Mouse (Mus musculus): Measurements from ENCODE around the gene Traf6.
"Not testable (repeated sequence)": the region's sequence is repeated elsewhere in the genome, so short reads cannot be mapped to it uniquely, and the experiment has no call there.

Traf6 gene

GRCm38 (mm10) chr2:101693577-101694215, 15.5 kb downstream of the Traf6 start:
- DNase-seq (ENCODE audit: low read depth, low spot score): peak; percentile 30

- no peak for DNase-seq (ENCODE audit: low read depth, low spot score)
These were observed 17.4 kb downstream of the Traf6 start for GRCm38 (mm10) chr2:101695584-101695983.

- no peak for DNase-seq (ENCODE audit: low read depth, low spot score)
These were observed 21.1 kb downstream of the Traf6 start for GRCm38 (mm10) chr2:101699284-101699683.

GRCm38 (mm10) chr2:101705941-101706485, 27.8 kb downstream of the Traf6 start:
- DNase-seq (ENCODE audit: low read depth, low spot score): no peak

- no peak for DNase-seq (ENCODE audit: low read depth, low spot score)
These were observed 33.4 kb downstream of the Traf6 start for GRCm38 (mm10) chr2:101711608-101712007.

GRCm38 (mm10) chr2:101715650-101716323, 37.6 kb downstream of the Traf6 start:
- peak; percentile 77 for DNase-seq (ENCODE audit: low read depth, low spot score)

GRCm38 (mm10) chr2:101717162-101717561, 38.9 kb downstream of the Traf6 start:
- no peak for DNase-seq (ENCODE audit: low read depth, low spot score)

- DNase-seq (ENCODE audit: low read depth, low spot score): no peak
These were observed 43.6 kb downstream of the Traf6 start for GRCm38 (mm10) chr2:101721835-101722234.

GRCm38 (mm10) chr2:101722370-101723332, 44.4 kb downstream of the Traf6 start:
- DNase-seq (ENCODE audit: low read depth, low spot score): peak; percentile 88

- peak; percentile 23 for DNase-seq (ENCODE audit: low read depth, low spot score)
These were observed 45.2 kb downstream of the Traf6 start for GRCm38 (mm10) chr2:101723333-101723881.

GRCm38 (mm10) chr2:101727787-101728186, 49.6 kb downstream of the Traf6 start:
- no peak for DNase-seq (ENCODE audit: low read depth, low spot score)

GRCm38 (mm10) chr2:101729472-101729871, 51.2 kb downstream of the Traf6 start:
- no peak for DNase-seq (ENCODE audit: low read depth, low spot score)

- no peak for DNase-seq (ENCODE audit: low read depth, low spot score)
These were observed 52.7 kb downstream of the Traf6 start for GRCm38 (mm10) chr2:101730972-101731371.

- DNase-seq (ENCODE audit: low read depth, low spot score): no peak
These were observed 54.6 kb downstream of the Traf6 start for GRCm38 (mm10) chr2:101732777-101733210.

GRCm38 (mm10) chr2:101733564-101733963, 55.3 kb downstream of the Traf6 start:
- DNase-seq (ENCODE audit: low read depth, low spot score): no peak

- DNase-seq (ENCODE audit: low read depth, low spot score): no peak
These were observed 61.7 kb downstream of the Traf6 start for GRCm38 (mm10) chr2:101739914-101740313.

- DNase-seq (ENCODE audit: low read depth, low spot score): no peak
These were observed 63.4 kb downstream of the Traf6 start for GRCm38 (mm10) chr2:101741653-101742052.

GRCm38 (mm10) chr2:101742072-101742860, 64.0 kb downstream of the Traf6 start:
- no peak for DNase-seq (ENCODE audit: low read depth, low spot score)

- DNase-seq (ENCODE audit: low read depth, low spot score): not testable (repeated sequence)
These were observed 67.4 kb downstream of the Traf6 start for GRCm38 (mm10) chr2:101745656-101746055.

- DNase-seq (ENCODE audit: low read depth, low spot score): no peak
These were observed 68.3 kb downstream of the Traf6 start for GRCm38 (mm10) chr2:101746537-101746936.
